Mouse (Mus musculus): ENCODE results near the gene Fh1. TPM values are rescaled to one million over a fixed set of nuclear protein-coding genes. Genes with fewer than 3 reads are reported as not detected.

Gene Fh1
- 78.5 and 80.3 TPM in 2 replicates for polyA plus RNA-seq (2016; fragmentation: Nextera tagmentation; extraction: Ambion mirVana)

GRCm38 (mm10) chr1:175625257-175625879 lies at the start of gene Fh1:
TSS of gene Fh1 (minus strand) at chr1:175625635.
- H3K4me3 ChIP-seq: peak within 1 kb of the TSS; percentile 87
- no peaks in the 10 kb centered on the region for H3K27me3 ChIP-seq (replicated peaks)
- H3K4me1 ChIP-seq: peaks cover 10% of the 10 kb centered on the region
- no peaks in the 10 kb centered on the region for H3K36me3 ChIP-seq
- ATAC-seq (ENCODE audit: low FRiP score, low read depth): peak; percentile 100
- H3K9ac ChIP-seq: peak within 1 kb of the TSS; percentile 84
- H3K27ac ChIP-seq: peak within 1 kb of the TSS; percentile 60
- under 1% methylated on average over 58 of the region's 58 CpGs for WGBS
- no peaks in the 10 kb centered on the region for H3K9me3 ChIP-seq
- peak within 1 kb of the TSS; percentile 67 for H3K4me2 ChIP-seq (replicated peaks)

- H3K4me2 ChIP-seq (replicated peaks): no peak overlapping the region
- ATAC-seq (ENCODE audit: low FRiP score, low read depth): no peak
- 90% methylated on average over 6 of the region's 6 CpGs for WGBS
Observed at GRCm38 (mm10) chr1:175675116-175675515, 49.7 kb upstream of the Fh1 start.

DNA sequence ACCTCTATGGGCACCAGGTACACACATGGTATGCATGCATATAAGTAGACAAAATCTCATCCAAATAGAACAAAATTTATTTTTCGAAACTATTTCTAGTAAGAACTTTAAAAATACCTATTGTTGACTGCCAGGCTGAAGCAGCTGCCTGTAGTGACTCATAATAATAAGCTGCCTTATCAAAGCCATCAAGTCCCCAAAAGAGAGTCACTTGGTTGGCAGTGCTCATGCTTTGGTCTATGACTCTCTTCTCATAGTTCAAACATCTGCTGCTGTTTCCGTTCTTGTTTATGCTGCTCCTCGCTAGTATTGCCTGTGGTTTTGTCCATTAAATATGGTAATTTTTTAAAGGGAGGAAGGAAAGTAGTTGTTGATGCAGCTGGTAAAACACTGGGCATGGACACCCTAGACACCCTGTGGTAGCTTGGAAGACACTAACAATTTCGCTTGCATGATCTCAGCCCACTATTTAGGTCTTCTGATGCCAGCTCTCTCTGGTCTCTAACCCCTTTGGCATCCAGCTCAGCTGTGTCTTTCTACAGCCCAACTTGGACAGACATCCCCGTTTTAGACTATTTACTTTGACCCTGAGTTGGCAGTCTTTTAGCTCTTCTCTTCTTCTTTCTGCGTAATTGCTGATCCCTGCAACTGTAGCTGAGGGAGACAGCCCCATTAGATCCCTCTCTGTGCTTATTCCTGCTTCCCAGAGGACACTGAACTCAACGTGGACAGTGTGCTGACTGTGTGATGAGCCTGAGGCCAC lies 48.3 kb upstream of the Fh1 start:
- Histone ChIP-seq H3K4me3 (no peak overlapping the region), H3K4me1 (no peaks in the 10 kb centered on the region), H3K27ac (no peak overlapping the region), H3K27me3 (replicated peaks) (no peaks in the 10 kb centered on the region), H3K4me2 (replicated peaks) (no peak overlapping the region), H3K9me3 (no peaks in the 10 kb centered on the region), H3K9ac (no peak overlapping the region), H3K36me3 (no peaks in the 10 kb centered on the region)
- ATAC-seq (ENCODE audit: low FRiP score, low read depth): no peak
- WGBS: 85% methylated on average over 7 of the region's 7 CpGs

More at GRCm38 (mm10) chr1:175675116-175675515, 49.7 kb upstream of the Fh1 start:
- Histone ChIP-seq H3K36me3 (no peaks in the 10 kb centered on the region), H3K27me3 (replicated peaks) (no peaks in the 10 kb centered on the region), H3K9me3 (no peaks in the 10 kb centered on the region), H3K9ac (no peak overlapping the region), H3K4me3 (no peak overlapping the region), H3K27ac (no peak overlapping the region), H3K4me1 (no peaks in the 10 kb centered on the region)

DNA sequence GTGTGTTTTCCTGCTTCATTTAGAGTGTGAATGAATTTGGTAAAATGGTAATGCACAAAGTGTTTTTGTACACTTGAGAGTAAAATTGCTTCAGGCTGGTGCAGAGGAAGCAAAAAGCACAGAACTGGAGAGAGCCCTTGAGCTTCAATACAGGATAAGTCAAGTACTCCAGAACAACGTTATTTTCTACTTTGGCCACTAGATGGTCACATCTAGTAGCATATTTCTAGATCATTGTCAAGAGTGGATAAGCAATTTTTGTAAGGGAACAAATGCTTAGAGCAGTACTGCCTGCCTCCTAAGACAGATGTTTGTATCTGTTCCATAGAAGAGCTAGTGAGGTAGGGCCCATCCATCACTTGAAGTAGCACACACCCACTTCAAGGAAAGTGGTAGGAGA lies 46.2 kb upstream of the Fh1 start:
- Histone ChIP-seq H3K36me3 (no peaks in the 10 kb centered on the region), H3K27me3 (replicated peaks) (no peaks in the 10 kb centered on the region), H3K27ac (no peak overlapping the region), H3K4me3 (no peak overlapping the region), H3K9ac (no peak overlapping the region), H3K4me1 (no peaks in the 10 kb centered on the region), H3K4me2 (replicated peaks) (no peak overlapping the region), H3K9me3 (no peaks in the 10 kb centered on the region)
- ATAC-seq (ENCODE audit: low FRiP score, low read depth): no peak
- WGBS: 54% methylated on average over 1 of the region's 1 CpGs

DNA sequence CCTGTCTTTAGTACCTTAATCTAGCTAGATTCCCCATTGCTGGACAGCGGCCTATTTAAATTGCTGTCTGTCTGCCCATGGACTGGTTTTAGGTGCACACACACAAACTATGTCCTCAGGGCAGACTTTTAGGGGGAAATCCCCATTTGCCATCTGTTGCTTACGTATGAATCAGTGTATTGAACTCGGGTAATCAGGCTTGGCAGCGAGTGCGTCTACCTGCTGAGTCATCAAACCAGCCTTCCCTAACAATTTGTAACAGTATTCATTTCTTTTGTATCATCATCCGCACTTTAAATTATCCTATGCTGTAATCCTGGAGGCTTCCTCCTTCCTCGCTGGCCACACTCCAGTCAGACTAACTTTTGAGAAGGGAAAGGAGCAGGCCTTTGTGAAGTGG lies 44.6 kb upstream of the Fh1 start:
- WGBS: 73% methylated on average over 7 of the region's 7 CpGs
- no peaks in the 10 kb centered on the region for H3K4me1 ChIP-seq
- H3K4me3 ChIP-seq: no peak overlapping the region
- H3K4me2 ChIP-seq (replicated peaks): no peak overlapping the region
- H3K9ac ChIP-seq: no peak overlapping the region
- no peak for ATAC-seq (ENCODE audit: low FRiP score, low read depth)
- no peak overlapping the region for H3K27ac ChIP-seq
- no peaks in the 10 kb centered on the region for H3K36me3 ChIP-seq
- no peaks in the 10 kb centered on the region for H3K27me3 ChIP-seq (replicated peaks)
- H3K9me3 ChIP-seq: no peaks in the 10 kb centered on the region

DNA sequence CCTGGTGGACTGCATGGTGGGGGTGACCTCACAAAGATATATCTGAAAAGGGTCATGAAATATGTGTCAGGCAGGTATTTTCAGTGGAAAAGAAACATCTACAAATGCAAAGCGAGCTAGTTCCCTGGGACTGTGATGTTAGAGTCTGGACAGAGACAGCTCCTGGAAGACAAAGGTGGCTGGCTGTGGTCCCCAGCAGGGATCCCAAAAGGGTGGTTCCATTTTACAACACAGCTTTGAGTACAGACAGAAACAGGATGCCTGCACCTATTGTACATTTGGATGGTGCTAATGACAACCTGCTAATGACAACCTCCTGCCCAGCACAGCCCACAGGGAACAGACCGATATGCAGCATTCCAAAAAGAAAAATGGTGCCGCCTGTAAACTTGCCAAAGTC lies 44.0 kb upstream of the Fh1 start:
- no peak for ATAC-seq (ENCODE audit: low FRiP score, low read depth)
- 82% methylated on average over 3 of the region's 3 CpGs for WGBS
- Histone ChIP-seq H3K4me1 (no peaks in the 10 kb centered on the region), H3K9ac (no peak overlapping the region), H3K27me3 (replicated peaks) (no peaks in the 10 kb centered on the region), H3K4me3 (no peak overlapping the region), H3K27ac (no peak overlapping the region), H3K9me3 (no peaks in the 10 kb centered on the region), H3K4me2 (replicated peaks) (no peak overlapping the region), H3K36me3 (no peaks in the 10 kb centered on the region)

DNA sequence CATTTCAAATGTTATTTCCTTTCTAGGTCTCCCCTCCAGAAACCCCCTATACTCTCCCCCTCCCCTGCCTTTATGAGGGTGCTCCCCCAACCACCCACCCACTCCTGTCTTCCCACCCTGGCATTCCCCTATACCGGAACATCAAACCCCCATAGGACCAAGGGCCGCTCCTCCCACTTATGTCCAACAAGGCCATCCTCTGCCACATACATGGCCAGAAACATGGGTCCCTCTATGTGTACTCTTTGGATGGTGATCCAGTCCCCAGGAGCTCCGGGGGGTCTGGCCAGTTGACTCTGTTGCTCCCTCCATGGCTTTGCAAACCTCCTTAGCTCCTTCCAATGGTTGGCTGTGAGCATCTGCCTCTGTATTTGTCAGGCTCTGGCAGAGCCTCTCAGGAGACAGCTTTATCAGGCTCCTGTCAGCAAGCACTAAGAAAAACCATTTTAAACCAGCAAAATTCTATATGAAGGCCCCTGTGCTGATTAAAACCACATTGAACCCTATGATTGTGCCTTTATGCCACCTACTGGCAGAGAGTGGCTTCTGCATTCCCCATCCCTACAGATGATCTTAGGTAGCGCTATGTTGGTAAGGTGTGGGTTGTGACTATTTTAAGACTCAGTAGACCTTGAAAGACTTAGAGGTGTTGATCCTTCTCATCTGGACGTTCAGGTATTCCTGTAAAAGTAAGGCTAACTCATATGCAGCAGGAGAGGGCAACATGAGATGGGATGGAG lies 43.4 kb upstream of the Fh1 start:
- no peaks in the 10 kb centered on the region for H3K27me3 ChIP-seq (replicated peaks)
- H3K36me3 ChIP-seq: no peaks in the 10 kb centered on the region
- no peak overlapping the region for H3K4me2 ChIP-seq (replicated peaks)
- H3K9me3 ChIP-seq: no peaks in the 10 kb centered on the region
- H3K9ac ChIP-seq: no peak overlapping the region
- no peak overlapping the region for H3K4me3 ChIP-seq
- H3K27ac ChIP-seq: no peak overlapping the region
- 82% methylated on average over 5 of the region's 5 CpGs for WGBS
- H3K4me1 ChIP-seq: no peaks in the 10 kb centered on the region
- ATAC-seq (ENCODE audit: low FRiP score, low read depth): peak; percentile 78

DNA sequence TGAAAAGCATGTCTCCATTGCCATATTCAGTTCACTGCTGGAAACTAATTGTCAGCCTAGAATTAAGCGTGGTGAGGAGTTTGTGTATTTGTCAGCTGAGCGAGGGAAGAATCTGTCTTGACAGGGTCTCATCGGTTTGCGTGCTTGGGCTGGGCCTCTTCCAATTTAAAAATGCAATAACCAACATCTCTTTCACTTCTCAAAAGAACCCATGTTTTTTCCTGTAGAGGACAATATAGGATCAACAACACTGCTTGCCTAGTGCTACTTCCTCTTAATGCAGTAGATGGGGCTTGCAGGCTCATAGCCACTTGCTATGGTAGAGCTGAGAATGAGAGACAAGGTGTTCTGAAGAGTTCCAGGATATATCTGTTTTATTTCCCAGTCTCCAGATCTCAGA lies 34.5 kb upstream of the Fh1 start:
- no peaks in the 10 kb centered on the region for H3K27me3 ChIP-seq (replicated peaks)
- H3K9ac ChIP-seq: no peak overlapping the region
- H3K4me1 ChIP-seq: no peaks in the 10 kb centered on the region
- no peak for ATAC-seq (ENCODE audit: low FRiP score, low read depth)
- WGBS: 96% methylated on average over 4 of the region's 4 CpGs
- no peak overlapping the region for H3K4me3 ChIP-seq
- H3K36me3 ChIP-seq: no peaks in the 10 kb centered on the region
- H3K9me3 ChIP-seq: no peaks in the 10 kb centered on the region
- H3K4me2 ChIP-seq (replicated peaks): no peak overlapping the region
- no peak overlapping the region for H3K27ac ChIP-seq

- WGBS: 97% methylated on average over 4 of the region's 4 CpGs
- Histone ChIP-seq H3K36me3 (no peaks in the 10 kb centered on the region), H3K4me3 (no peak overlapping the region), H3K9ac (no peak overlapping the region), H3K4me2 (replicated peaks) (no peak overlapping the region), H3K9me3 (no peaks in the 10 kb centered on the region), H3K4me1 (no peaks in the 10 kb centered on the region), H3K27ac (no peak overlapping the region), H3K27me3 (replicated peaks) (no peaks in the 10 kb centered on the region)
- no peak for ATAC-seq (ENCODE audit: low FRiP score, low read depth)
Observed at GRCm38 (mm10) chr1:175648615-175649014, 23.2 kb upstream of the Fh1 start.

- H3K4me1 ChIP-seq: no peaks in the 10 kb centered on the region
Observed at GRCm38 (mm10) chr1:175646952-175647351, 21.5 kb upstream of the Fh1 start.

DNA sequence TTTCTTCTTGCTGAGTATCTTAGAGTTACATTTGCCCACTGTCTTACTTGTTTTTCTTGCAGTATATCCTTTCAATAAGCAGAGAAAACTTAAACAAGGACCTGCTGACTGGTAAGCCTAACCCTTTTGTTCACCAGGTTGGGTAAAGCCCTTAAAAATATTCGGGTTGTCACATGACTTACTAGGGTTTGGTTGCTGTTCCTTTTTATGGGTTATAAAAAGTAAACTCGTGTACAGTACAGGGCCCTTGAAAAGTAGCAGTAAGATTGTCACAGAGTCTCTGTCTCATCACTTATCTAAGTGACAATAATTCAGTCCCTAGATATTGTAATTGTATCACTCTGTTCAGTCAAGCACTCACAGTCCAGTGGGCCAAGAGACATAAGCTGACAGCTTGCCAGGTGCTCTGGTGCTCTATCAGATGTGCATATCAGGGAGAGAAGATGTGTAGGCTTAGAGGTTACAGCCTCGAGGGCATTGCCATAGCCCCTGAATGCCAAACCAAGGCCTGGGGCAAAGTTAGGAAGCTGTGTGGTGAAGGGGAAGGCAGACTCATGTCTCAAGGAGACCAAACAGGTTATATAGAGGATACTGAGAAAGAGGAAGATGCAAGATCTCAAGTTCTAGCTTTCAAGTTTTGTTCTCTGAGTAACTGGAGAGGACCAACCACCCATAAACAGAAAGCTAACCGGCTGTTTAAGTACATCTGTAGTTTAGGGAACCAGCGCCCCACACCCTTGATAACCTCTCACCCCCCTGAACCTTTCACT lies 18.2 kb upstream of the Fh1 start:
- Histone ChIP-seq H3K4me3 (no peak overlapping the region), H3K36me3 (no peaks in the 10 kb centered on the region), H3K4me1 (no peaks in the 10 kb centered on the region), H3K27me3 (replicated peaks) (no peaks in the 10 kb centered on the region), H3K9me3 (no peaks in the 10 kb centered on the region), H3K9ac (no peak overlapping the region), H3K4me2 (replicated peaks) (no peak overlapping the region), H3K27ac (no peak overlapping the region)
- WGBS: 78% methylated on average over 5 of the region's 5 CpGs
- ATAC-seq (ENCODE audit: low FRiP score, low read depth): no peak

More at GRCm38 (mm10) chr1:175646952-175647351, 21.5 kb upstream of the Fh1 start:
- no peak for ATAC-seq (ENCODE audit: low FRiP score, low read depth)
- Histone ChIP-seq H3K36me3 (no peaks in the 10 kb centered on the region), H3K9ac (no peak overlapping the region), H3K27ac (no peak overlapping the region), H3K27me3 (replicated peaks) (no peaks in the 10 kb centered on the region), H3K4me3 (no peak overlapping the region), H3K9me3 (no peaks in the 10 kb centered on the region), H3K4me2 (replicated peaks) (no peak overlapping the region)
- WGBS: 76% methylated on average over 9 of the region's 9 CpGs
